Mouse (Mus musculus): ENCODE measurements around the gene Svs3b. TPM values are rescaled to one million over a fixed set of nuclear protein-coding genes. Genes with fewer than 3 reads are reported as not detected.

The Svs3b gene
- total and polyA plus RNA-seq, 3 experiments, result not detected

DNA sequence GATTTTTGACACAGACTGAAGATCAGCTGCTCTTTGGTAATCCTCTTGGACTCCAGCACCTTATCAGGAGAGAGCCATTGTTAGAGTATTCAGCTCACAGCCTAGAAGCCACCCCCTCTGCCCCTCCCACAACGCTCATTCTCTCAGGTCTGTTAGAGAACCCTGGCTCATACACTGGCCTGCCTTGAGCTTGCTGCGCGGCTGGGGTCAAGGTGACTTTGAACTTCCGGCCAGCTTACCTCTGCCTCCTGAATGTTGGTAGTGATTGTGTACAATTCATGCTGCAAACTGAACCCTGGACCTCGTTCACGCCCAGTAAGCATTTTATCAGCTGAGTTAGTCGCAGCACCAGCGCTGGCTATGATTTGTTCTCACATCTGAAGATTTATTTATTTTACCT is 23.8 kb downstream of the Svs3b start:
- Histone ChIP-seq H3K27me3 (replicated peaks) (no peaks in the 10 kb centered on the region), H3K4me2 (ENCODE audit: insufficient read depth, low read depth, poor library complexity, severe bottlenecking) (no peak overlapping the region), H3K79me2 (replicated peaks; ENCODE audit: control insufficient read depth, extremely low read depth, insufficient read depth, poor library complexity, severe bottlenecking) (no peaks in the 10 kb centered on the region), H3K9me3 (replicated peaks; ENCODE audit: low read length) (no peaks in the 10 kb centered on the region), H3K9ac (ENCODE audit: insufficient read depth, low read depth) (no peak overlapping the region), H3K4me1 (ENCODE audit: control insufficient read depth in 1 of 2, insufficient read depth in 2 of 2) (0 out of 4 replicates have a peak, but pooled peaks cover 0 to 2% of the 10 kb centered on the region in 2 experiments), H3K36me3 (replicated peaks in 1 of 2; ENCODE audit: control insufficient read depth in 1 of 2, insufficient read depth in 1 of 2, low read length in 1 of 2) (no peaks in the 10 kb centered on the region), H3K4me3 (replicated peaks in 1 of 3; ENCODE audit: low read depth in 2 of 3, low read length in 2 of 3, poor library complexity in 1 of 3) (no peak overlapping the region), H3K27ac (ENCODE audit: insufficient read depth, low read depth) (no peak overlapping the region)
- in situ Hi-C loops (cut with MboI; ENCODE audit: low pct_ligation_motif_present, low pct_unique_long_range_greater_than_20kb, low sequenced_read_pairs) (no loop called here), dilution Hi-C loops (cut with MboI; ENCODE audit: extremely low pct_ligation_motif_present, extremely low pct_unique_long_range_greater_than_20kb, low sequenced_read_pairs) (no loop called here)
- no peak for DNase-seq (ENCODE audit: extremely low read depth)
- no peak for TF ChIP-seq BHLHE40 (IDR thresholded peaks at IDR 0.05; ENCODE audit: low read depth, low read length)
- TF ChIP-seq ELF1 (IDR thresholded peaks at IDR 0.05; ENCODE audit: low read depth, low read length), result no peak
- TF ChIP-seq GABPA (IDR thresholded peaks at IDR 0.05; ENCODE audit: insufficient replicate concordance, low read depth, low read length), result no peak
- no peak for TF ChIP-seq KAT2A (IDR thresholded peaks at IDR 0.05; ENCODE audit: insufficient replicate concordance, low read length)
- no peak for TF ChIP-seq USF2 (conservative IDR thresholded peaks at IDR 0.05; ENCODE audit: low read depth, low read length)
- TF ChIP-seq MYC (IDR thresholded peaks at IDR 0.05; ENCODE audit: low read depth, low read length), result no peak
- no peak for TF ChIP-seq MAFK (IDR thresholded peaks at IDR 0.05; ENCODE audit: insufficient replicate concordance, low read length)
- TF ChIP-seq IRF4 (IDR thresholded peaks at IDR 0.05; ENCODE audit: low read depth, low read length), result no peak
- TF ChIP-seq POLR2AphosphoS2 (IDR thresholded peaks at IDR 0.05; ENCODE audit: low read depth, low read length), result no peak
- no peak for TF ChIP-seq ZC3H11A (IDR thresholded peaks at IDR 0.05; ENCODE audit: low read depth, low read length)
- TF ChIP-seq MAX (IDR thresholded peaks at IDR 0.05; ENCODE audit: low read length), result no peak
- TF ChIP-seq JUN (IDR thresholded peaks at IDR 0.05; ENCODE audit: insufficient read depth, low read depth, low read length), result no peak
- no peak for TF ChIP-seq CTCF (conservative IDR thresholded peaks at IDR 0.05 in 1 of 2, IDR thresholded peaks at IDR 0.05 in 1 of 2; ENCODE audit: low read depth in 2 of 2, low read length in 2 of 2)
- no peak for TF ChIP-seq EP300 (IDR thresholded peaks at IDR 0.05; ENCODE audit: low read length)
- no peak for TF ChIP-seq JUND (conservative IDR thresholded peaks at IDR 0.05; ENCODE audit: low read depth, low read length)
- no peak for TF ChIP-seq CHD2 (IDR thresholded peaks at IDR 0.05; ENCODE audit: low read length)
- TF ChIP-seq ZMIZ1 (IDR thresholded peaks at IDR 0.05; ENCODE audit: low read depth, low read length), result no peak
- no peak for TF ChIP-seq PAX5 (IDR thresholded peaks at IDR 0.05; ENCODE audit: low read length)
- no peak for TF ChIP-seq E2F4 (IDR thresholded peaks at IDR 0.05; ENCODE audit: insufficient replicate concordance, low read depth, low read length)
- TF ChIP-seq MXI1 (IDR thresholded peaks at IDR 0.05; ENCODE audit: low read depth, low read length), result no peak

GRCm38 (mm10) chr2:164228361-164229070 is 27.9 kb downstream of the Svs3b start:
- Histone ChIP-seq H3K27me3 (replicated peaks) (no peaks in the 10 kb centered on the region), H3K4me1 (ENCODE audit: control insufficient read depth in 1 of 2, insufficient read depth in 2 of 2) (no peaks in the 10 kb centered on the region)

More at GRCm38 (mm10) chr2:164228361-164229070, 27.9 kb downstream of the Svs3b start:
- TF ChIP-seq MEF2A (IDR thresholded peaks at IDR 0.05; ENCODE audit: borderline replicate concordance, low read depth, low read length) (no peak), ZKSCAN1 (IDR thresholded peaks at IDR 0.05; ENCODE audit: borderline replicate concordance, low read depth, low read length) (no peak), USF1 (IDR thresholded peaks at IDR 0.05; ENCODE audit: low read depth, low read length) (no peak), SIN3A (IDR thresholded peaks at IDR 0.05; ENCODE audit: low read length) (no peak)
- DNase-seq (ENCODE audit: extremely low read depth), result no peak
- Histone ChIP-seq H3K4me2 (ENCODE audit: insufficient read depth, low read depth, poor library complexity, severe bottlenecking) (no peak overlapping the region), H3K27ac (ENCODE audit: insufficient read depth, low read depth) (no peak overlapping the region), H3K9ac (ENCODE audit: insufficient read depth, low read depth) (no peak overlapping the region), H3K36me3 (replicated peaks in 1 of 2; ENCODE audit: control insufficient read depth in 1 of 2, insufficient read depth in 1 of 2, low read length in 1 of 2) (no peaks in the 10 kb centered on the region), H3K79me2 (replicated peaks; ENCODE audit: control insufficient read depth, extremely low read depth, insufficient read depth, poor library complexity, severe bottlenecking) (no peaks in the 10 kb centered on the region), H3K9me3 (replicated peaks; ENCODE audit: low read length) (no peaks in the 10 kb centered on the region), H3K4me3 (replicated peaks in 1 of 3; ENCODE audit: low read depth in 2 of 3, low read length in 2 of 3, poor library complexity in 1 of 3) (no peak overlapping the region)
- dilution Hi-C loops (cut with MboI; ENCODE audit: extremely low pct_ligation_motif_present, extremely low pct_unique_long_range_greater_than_20kb, low sequenced_read_pairs), result no loop called here
- in situ Hi-C loops (cut with MboI; ENCODE audit: low pct_ligation_motif_present, low pct_unique_long_range_greater_than_20kb, low sequenced_read_pairs), result no loop called here

Data from CH12.LX (cell line).